Mouse (Mus musculus) layer of hippocampus, adult 9-10 months (tissue): Measurements from ENCODE around the gene Cope.

Experiments
- DNase-seq: peaks from one replicate; pipeline ENCODE4 v3.0.0; 2022; ENCODE audit warnings: low spot score

Gene Cope

DNA sequence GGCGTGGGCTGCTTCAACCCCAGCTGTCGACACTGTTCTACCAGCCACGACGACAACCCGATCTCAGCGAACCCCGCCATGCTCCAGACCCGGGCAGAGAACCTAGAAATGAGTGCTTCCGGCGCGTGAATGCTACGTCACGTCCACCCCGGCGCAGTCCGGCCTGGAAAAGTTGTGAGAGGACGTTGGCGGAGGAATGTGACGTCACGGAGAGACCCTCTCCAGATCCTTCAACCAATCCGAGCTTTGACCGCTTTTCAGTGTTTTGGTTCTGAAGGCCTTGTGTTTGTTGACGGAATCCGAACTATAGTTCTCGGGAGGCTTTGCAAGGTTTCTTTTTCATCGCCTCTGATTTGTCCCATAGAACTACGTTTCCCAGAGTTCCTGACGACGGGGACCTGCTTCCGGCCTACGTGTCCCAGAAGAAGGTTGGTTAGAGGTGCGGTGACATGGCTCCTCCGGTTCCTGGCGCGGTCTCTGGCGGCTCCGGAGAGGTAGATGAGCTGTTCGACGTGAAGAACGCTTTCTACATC is at the start of gene Cope, which contains the start of gene Ddx49:
TSS of gene Cope (plus strand) at position 161 of the 533 bp plus-strand sequence.
TSS of gene Ddx49 (minus strand) at position 132 of the 533 bp plus-strand sequence.
- peak; percentile 91 for DNase-seq

- DNase-seq = no peak
Measured at GRCm38 (mm10) chr8:70254628-70255027, 47.7 kb upstream of the Cope start.

DNA sequence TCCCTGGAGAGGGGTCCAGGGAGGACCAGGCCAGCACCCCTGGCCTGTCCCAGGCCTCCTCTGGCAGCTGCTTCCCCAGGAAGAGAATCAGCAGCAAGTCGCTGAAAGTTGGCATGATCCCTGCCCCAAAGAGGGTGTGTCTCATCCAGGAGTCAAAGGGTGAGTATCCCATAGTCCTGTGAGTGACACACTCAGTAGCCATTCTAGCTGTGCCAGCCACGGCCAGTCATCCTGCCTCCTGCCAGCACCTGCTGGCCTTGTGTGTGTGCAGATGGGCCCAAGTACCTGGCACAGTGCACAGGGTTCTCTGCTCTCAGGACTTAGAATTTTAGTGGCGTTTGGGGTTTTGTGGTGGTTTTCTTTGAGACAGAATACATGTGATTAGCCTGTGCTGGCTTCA is 44.9 kb upstream of the Cope start:
- DNase-seq = no peak

DNA sequence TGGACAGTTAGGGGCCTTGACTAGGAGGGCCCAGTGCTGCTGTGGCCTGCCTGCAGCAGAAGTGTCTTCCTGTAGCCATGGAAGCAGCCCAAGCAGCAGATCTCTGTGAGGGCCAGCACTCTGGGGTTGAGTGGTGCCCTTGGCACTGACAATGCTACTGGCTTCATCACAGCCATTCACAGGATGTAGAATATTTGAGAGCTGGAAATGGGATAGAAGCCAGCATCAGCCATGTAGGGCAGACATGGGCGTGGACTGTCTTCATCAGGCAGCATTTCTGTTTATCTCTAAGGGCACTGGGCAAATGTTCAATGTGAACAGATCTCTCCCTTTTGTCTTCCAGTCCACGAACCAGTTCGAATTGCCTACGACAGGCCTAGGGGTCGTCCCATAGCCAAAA is 43.7 kb upstream of the Cope start:
- DNase-seq = no peak

DNA sequence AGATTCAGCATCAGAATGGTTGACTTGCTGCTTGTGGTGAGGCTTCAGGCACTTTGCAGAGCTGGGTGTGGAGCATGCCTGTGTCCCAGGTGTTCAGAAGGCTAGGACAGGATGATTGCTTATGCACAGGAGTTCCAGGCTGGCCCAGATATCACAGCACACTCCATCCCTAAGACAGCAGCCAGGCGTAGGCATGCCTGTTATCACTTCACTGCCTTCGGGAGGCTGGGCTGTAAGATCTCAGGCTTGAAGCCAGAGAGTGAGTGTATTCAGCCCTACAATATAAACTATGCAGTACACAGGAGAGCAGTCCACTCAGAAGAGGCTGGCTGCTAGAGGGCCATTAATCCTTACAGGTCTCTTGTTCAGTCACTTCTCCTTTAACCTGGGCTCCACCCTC is 43.3 kb upstream of the Cope start:
- no peak for DNase-seq

DNA sequence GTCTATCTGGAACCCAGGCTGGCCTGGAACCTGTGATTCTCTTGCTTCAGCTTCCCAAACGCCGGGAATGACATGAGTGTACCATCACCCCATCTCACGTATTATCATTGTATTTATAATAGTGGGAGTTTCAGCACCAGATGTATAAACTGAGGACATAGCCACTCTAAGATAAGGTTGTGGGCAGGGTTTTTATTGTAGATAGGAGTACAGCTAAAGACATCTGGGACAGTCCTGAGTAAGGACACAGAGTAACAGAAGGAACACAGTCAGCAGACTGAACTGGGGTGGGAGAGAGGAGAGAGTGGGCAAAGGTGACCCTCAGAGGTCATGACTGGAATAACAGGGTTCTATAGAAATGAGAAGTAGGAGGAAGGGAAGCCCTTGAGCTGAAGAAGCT is 34.6 kb upstream of the Cope start:
- DNase-seq = no peak

GRCm38 (mm10) chr8:70268311-70268710 is 34.0 kb upstream of the Cope start:
- DNase-seq = no peak

- no peak for DNase-seq
Measured at GRCm38 (mm10) chr8:70268799-70269565, 33.3 kb upstream of the Cope start.

GRCm38 (mm10) chr8:70272949-70273348 is 29.4 kb upstream of the Cope start:
- DNase-seq = no peak

- DNase-seq = no peak
Measured at GRCm38 (mm10) chr8:70274350-70274749, 28.0 kb upstream of the Cope start.

DNA sequence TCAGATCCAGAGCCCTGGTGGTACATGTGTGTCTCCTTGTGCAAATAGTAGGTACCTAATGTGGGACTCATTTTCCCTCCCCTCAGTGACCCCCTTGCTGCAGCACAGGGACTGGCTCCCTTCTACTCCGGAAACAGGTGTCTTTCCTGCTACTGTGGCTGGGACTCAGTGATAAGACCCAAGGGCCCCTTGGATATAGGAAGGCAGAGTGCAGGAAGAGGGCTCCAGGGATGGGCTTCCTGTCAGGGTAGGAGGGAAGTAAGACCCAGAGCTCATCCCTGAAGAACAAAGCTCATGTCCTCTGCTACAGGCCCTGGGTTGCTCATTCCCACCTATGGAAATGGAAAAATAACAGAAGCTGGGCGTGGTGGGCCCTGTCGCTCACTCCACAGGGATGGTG is 25.8 kb upstream of the Cope start:
- no peak for DNase-seq

GRCm38 (mm10) chr8:70278175-70278574 is 24.1 kb upstream of the Cope start:
- no peak for DNase-seq

DNA sequence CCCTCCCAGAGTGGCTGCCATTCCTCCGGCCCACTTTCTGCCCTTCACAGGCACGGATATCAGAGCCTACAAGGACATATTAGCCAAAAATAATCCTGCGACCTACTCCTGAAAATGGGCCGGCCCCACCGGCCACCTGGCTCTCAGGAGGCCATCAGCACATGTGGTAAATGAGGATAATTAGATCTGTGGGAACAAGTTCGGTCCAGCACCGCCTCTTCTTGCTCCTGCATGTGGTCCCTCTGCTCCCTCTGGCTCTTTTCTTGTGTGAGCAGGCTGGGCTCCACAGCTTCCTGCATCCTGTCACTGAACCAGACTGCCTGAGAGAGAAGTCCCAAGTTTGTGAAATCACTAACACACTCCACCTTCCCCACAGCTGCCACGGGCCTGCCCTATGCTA is 23.1 kb upstream of the Cope start:
- DNase-seq = no peak

GRCm38 (mm10) chr8:70281001-70281400 is 21.3 kb upstream of the Cope start:
- no peak for DNase-seq

DNA sequence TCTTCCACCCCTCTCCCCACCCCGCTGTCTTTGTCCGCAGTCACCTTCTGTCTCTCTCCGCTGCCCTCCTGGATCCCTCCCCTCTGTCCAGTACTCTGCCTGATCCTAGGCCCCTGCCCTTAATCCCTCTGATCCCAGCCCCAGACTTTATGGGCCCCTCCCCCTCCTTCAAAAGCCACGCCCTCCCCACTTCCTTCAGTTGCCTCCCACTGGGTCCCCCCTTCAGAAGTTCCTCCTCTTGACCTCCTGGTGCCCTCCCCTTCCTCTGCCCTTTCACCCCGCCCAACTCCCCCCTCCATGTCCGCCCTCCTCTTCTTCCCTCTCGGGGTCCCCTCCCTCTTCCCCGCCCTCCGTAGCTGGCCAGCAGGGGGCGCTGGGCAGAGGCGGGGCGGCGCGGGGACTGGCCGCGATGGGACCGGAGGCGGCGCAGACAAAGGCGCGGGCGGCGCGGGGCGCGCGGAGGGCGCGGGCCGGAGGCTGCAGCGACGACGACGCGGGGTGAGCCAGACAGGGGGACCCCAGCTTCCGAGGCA is 19.6 kb upstream of the Cope start, which contains the start of gene Homer3:
TSS of gene Homer3 (plus strand) at position 225 of the 533 bp plus-strand sequence.
- DNase-seq = peak; percentile 42

DNA sequence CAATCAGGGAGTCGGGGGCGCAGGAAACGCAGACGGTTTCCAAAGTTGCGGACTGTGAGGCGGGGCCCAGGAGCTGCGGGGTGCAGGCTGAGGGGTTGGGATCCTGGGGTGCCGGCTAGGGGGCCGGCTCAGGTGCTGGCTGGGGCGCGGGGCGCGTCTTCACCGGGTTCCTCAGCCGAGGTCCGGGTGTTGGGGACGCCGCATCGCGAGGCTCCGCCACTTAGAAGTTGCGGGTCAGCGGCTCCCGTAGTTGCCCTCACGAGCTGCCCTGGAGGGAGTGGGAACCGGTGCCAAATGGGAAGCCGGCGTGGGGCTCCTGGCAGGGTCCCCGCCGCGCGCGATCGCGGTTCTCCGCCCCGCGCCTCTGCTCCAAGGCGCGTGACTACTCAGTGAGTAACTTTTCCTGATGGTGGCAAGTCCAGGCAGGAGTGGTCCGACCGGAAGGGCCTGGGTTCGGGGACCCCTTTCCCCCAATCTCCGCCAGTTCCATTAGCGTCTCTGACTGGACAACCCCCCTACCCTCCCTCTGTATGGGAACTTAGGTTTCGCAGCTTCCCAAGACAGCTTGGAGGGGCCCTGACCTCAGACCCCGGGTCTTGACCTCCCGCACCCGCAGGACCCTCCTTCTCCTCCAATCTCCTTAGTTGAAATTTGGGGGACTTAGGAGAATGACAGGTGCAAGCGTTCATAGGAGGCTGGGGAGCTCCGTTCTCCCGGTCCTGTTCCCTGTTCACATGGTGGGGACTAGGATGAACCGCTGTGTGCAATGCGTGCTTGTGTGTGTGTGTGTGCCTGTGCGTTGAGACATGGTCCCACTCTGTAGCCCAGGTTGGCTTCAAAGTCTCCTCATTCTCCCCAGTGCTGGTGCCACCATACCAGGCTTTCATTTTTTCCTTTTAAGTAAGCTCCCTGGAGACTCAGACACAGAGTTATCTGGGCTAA is 18.9 kb upstream of the Cope start:
- DNase-seq = no peak

DNA sequence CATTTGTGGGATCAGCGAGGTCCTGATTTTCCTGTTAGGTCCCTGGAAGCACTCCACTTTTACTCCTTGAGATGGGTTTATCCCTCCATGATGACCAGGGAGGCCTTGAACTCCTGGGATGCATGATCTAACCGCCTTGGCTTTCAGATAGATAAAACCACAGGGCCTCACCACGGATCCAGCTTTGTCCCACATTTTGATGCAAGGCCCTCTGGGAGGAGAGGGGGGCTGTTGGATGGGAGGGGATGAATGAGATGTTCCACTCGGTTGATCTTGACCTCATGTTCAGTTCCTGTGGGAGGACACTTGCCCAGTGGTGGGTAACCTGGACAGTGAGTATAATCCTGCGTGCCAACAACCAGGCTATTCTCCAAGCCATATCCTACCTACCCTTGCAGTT is 17.9 kb upstream of the Cope start:
- no peak for DNase-seq

GRCm38 (mm10) chr8:70285304-70285703 is 17.0 kb upstream of the Cope start:
- no peak for DNase-seq

- no peak for DNase-seq
Measured at GRCm38 (mm10) chr8:70286737-70287136, 15.6 kb upstream of the Cope start.

GRCm38 (mm10) chr8:70293988-70294405 is 8.3 kb upstream of the Cope start:
- no peak for DNase-seq

GRCm38 (mm10) chr8:70300881-70301280 is 1.4 kb upstream of the Cope start:
- no peak for DNase-seq

- DNase-seq = no peak
Measured at GRCm38 (mm10) chr8:70302901-70303300, 583 bp downstream of the Cope start.
